Mouse (Mus musculus) cerebellum, adult 2 months (tissue): ENCODE measurements around the gene Slc39a1.

Experiments
- CTCF ChIP-seq: fragments of 200-500 bp; IDR thresholded peaks from 2 replicates; pipeline ENCODE4 v1.5.1; 2011; ENCODE audit warnings: low read depth, mild to moderate bottlenecking, control low read depth, low read length, moderate library complexity, borderline replicate concordance; ENCODE audit not compliant: insufficient read depth
- POLR2A ChIP-seq: fragments of 200-500 bp; IDR thresholded peaks from 2 replicates; pipeline ENCODE4 v1.6.1; 2011; ENCODE audit warnings: low read length, control low read depth, borderline replicate concordance; ENCODE audit not compliant: insufficient read depth

DNA sequence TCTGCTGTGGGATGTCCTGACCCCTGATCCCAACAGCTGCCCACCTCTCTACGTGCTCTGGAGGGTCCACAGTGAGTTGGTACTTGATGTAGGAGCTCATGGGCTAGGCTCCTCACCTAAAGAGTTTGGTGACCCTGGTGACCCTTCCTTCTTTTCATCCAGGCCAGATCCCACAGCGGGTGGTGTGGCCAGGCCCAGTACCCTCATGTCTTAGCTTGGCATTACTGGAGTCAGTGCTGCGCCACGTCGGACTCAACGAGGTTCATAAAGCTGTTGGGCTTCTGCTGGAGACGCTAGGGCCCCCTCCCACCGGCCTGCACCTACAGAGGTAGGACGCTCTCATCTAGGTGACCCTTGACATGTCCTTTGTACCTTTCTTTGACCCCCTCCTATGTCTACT, 31.2 kb downstream of the Slc39a1 start:
- TF ChIP-seq CTCF (no peak), POLR2A (no peak)
